Mouse (Mus musculus) spleen, adult 2 months (tissue): ENCODE data around the gene Nr1d2.

Experiments used
- CTCF ChIP-seq: fragments of 200-500 bp; IDR thresholded peaks from 2 replicates; pipeline ENCODE4 v1.5.1; 2011; ENCODE audit warnings: mild to moderate bottlenecking, inconsistent platforms; ENCODE audit not compliant: insufficient read depth, insufficient read length, insufficient replicate concordance; ENCODE audit errors: extremely low read depth
- POLR2A ChIP-seq: fragments of 200-500 bp; IDR thresholded peaks from 2 replicates; pipeline ENCODE4 v1.6.1; 2011; ENCODE audit warnings: low read depth, low read length, inconsistent platforms

DNA sequence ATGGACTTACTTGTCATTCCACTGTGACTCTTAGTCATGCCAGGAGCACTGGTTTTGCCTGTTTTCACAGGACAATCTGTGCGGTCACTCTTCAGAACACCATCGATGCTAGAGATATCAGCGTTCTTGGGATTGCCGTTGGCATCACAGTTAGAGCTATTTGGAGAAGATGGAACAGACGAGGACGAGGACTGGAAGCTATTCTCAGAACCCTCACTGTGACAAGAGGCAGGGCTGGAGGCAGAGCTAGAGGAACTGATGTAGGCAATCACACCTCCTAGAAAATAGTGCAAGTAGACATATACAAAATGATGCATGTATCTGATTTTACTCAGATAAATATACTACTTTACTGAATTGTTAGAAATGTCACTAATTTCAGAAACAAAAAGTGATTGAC, 16.9 kb downstream of the Nr1d2 start:
- no peak for TF ChIP-seq CTCF
- no peak for TF ChIP-seq POLR2A
